Mouse (Mus musculus) T-helper 2 cell (primary cell): Measurements from ENCODE around the gene Pdap1.
"Not testable (repeated sequence)": the region's sequence is repeated elsewhere in the genome, so short reads cannot be mapped to it uniquely, and the experiment has no call there.

Source experiments
- in situ Hi-C: fragments of 300-600 bp; cut with MboI, MseI; formaldehyde crosslinking; loops from one replicate; pipeline ENCODE4 v1.15.1; 2025; ENCODE audit warnings: high pct_unique_total_duplicates

Gene Pdap1

GRCm38 (mm10) chr5:145139571-145140519, at the start of gene Pdap1, which contains the start of gene Bud31:
TSS of gene Pdap1 (minus strand) at chr5:145140238.
TSS of gene Bud31 (plus strand) at chr5:145140362.
- in situ Hi-C loops, result no loop called here

DNA sequence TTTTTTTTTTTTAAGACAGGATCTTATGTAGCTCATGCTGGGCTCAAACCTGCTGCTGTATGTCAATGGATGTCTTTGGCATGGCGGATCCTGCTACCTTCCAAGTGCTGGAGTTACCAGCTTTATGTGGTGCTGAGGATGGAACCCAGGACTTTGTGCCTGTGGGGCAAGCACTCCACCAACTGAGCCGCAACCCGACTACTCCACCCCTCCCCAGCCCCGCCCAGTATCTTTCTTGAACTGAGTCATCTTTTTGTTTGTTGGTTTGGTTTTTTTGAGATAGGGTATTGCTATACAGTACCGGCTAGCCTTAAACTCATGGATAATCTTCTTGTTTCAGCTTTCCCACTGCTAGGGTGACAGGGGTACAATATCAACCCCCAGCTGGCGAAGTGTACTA, 49.4 kb upstream of the Pdap1 start:
- in situ Hi-C loops, result no loop called here

GRCm38 (mm10) chr5:145185244-145185643, 45.2 kb upstream of the Pdap1 start:
- in situ Hi-C loops, result no loop called here

GRCm38 (mm10) chr5:145178461-145178980, 38.5 kb upstream of the Pdap1 start:
- in situ Hi-C loops, result no loop called here

DNA sequence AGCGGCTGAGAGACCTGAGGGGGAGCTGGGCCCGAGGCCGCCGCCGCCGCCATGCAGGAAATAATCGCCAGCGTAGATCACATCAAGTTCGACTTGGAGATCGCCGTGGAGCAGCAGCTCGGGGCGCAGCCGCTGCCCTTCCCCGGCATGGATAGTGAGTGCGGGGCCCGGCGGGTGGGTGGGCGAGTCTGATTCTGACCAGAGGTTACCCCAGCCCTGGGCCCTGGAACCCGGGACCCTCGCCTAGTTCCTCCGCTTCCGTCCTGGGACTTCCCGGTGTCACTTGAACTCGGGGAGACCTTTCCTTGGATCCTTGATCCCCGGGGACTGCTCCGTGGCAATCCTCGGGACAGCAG, 27.2 kb upstream of the Pdap1 start:
- in situ Hi-C loops, result loop anchor here (10.0 kb wide), 1 partner anchor 202 kb away; the partner anchor contains the start of gene Smurf1

DNA sequence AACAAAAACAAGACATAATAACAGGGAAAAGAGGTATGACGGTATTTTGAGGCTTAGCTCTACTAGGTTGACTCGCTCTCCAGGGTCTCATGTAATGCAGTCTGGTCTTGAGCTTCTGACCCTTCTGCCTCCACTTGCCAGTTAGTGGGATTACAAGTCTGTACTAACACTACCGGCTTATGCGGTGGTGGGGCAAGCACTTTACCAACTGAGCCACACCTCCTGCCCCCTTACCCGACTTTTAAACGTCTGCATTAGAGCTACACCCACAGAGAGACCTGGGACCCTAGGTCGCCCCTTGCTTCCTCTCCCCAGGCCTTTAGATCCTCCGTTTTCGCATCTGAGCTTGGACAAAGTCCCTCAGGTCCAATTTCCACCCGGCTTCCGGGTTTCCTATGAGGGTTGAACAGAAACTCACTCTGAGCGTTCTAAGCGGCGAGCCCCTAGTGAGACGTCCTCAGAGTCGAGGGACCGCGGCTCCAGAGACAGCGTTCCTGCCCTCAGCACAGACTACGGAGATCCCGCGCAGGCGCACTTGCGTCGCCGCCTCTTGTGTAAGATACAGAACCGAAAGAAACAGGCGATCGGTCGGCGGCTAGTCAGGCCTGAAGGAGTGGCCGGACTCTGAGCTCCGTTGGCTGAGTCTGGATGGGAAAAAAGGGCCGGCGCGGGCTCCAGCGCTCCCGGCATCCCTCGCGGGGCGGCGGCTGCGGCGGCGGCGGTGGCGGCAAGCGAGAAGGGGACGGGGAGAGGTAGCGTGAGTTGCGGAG, 26.7 kb upstream of the Pdap1 start, which contains the start of the genes Ptcd1 and Cpsf4:
TSS of gene Ptcd1 (minus strand) at position 573 of the 770 bp plus-strand sequence.
TSS of gene Cpsf4 (plus strand) at position 678 of the 770 bp plus-strand sequence.
- in situ Hi-C loops, result loop anchor here (10.0 kb wide), 1 partner anchor 202 kb away; the partner anchor contains the start of gene Smurf1

GRCm38 (mm10) chr5:145165184-145165583, 25.1 kb upstream of the Pdap1 start:
- in situ Hi-C loops, result loop anchor here (10.0 kb wide), 1 partner anchor 200 kb away; the partner anchor contains the start of gene Smurf1

DNA sequence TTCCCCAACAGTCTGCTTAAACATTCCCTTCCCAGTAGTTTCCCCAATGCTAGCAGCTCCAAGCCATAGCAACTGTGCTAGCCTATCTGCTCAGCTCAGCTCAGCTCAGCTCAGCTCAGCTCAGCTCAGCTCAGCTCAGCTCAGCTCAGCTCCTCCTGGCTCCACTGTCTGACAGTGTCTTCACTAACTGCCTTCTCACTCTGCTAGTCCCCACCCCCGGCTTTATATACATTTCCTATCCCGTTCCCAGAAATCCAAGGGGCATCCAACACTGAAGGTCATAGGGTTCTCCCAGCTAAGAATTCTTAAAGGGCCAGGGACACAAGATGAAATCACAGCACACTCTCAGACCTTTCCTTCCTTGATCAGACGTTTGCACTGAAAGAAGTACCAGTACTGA, 24.7 kb upstream of the Pdap1 start:
- in situ Hi-C loops, result loop anchor here (10.0 kb wide), 1 partner anchor 200 kb away; the partner anchor contains the start of gene Smurf1

DNA sequence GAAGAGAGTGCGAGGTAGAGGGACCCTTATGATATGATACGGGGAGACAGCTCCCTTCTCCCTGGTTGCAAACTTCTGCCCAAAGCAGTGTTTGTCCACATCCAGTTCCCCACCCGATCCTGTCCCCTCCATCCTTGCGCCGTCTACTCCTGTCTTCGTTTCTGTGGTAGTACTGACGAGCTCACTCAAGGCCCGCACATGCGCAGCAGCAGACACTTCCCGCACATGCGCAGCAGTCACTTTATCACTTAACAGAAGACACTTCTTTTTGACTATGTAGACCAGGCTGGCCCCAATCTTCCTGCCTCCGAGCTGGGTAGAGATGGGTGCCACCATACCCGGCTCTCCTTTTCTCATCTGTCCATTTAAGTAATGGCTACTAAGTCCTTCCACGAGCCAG, 21.3 kb upstream of the Pdap1 start:
- in situ Hi-C loops, result loop anchor here (10.0 kb wide), 1 partner anchor 197 kb away; the partner anchor contains the start of gene Smurf1

DNA sequence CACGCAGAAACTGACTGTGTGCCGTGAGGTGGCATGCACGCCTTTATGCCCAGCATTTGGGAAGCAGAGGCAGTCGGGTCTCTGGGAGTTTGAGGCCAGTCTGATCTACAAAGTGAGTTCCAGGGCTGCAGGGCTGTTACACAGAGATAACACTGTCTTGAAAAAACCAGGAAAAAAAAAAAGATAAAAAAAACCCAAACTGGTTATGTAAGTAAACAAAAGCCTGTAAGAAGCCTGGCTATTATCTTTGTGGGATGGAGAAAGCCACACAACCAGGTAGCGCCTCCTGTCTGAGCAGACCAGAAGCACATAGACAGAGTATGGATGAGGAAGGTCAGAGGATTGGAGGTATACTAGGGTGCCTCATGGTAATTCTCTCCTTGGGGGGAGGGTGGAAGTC, 12.7 kb upstream of the Pdap1 start:
- in situ Hi-C loops, result no loop called here

DNA sequence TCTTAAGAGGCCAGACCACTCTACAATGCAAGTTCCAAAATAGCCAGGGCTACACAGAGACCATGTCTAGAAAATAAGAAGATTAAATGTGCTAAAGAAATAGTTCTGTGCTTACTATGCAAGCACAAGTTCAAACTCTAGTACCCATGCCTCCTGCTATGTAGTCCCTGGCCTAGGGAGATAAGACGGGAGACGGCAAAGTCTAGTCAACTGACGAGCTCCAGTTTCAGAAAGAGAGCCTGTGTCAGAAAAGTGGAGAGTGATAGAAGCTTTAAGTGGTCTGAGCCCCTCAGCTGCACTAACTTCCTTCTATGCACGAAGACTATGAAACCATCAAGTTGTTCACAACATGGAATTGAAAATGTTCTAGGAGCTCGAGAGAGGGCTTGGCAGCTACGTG, 9.3 kb upstream of the Pdap1 start:
- in situ Hi-C loops, result no loop called here

DNA sequence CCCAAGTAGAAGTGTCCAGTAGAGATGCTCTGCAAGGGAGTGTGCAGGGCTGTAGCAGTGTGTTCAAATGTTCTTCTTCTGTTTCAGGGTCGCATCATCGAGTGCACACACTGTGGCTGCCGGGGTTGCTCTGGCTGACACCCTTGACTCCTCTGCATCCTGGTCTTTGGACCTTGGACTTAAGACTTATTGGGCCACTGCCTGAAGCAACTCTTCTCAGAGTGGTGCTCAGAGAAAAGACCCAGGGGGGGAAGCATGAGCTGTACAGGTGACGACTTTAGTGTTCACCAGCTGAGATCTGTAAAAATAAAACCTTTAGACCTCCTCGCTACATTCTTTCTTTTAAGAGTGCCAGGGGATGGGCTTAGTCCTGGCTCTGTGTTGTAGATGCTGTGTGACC, 7.7 kb upstream of the Pdap1 start:
- in situ Hi-C loops, result no loop called here

DNA sequence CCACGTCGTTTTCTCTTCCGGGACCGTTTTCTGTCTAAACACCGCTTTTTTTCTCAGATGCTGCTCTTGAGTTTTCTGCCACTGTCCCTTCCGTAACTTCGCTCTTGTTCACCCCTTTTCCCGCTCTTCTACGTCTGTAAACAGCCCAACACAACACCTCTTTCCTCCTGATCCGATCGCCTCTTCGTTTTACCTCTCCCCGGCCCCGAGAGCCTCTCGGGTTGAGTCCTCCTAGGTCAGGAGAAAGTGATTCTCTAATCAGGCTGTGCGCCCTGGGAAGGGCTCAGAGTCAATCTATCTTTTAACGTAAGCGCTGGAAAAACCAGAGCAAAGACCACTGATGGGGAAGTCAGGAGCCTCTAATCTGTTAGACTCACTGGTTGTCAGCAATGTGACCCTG, 573 bp upstream of the Pdap1 start:
- in situ Hi-C loops, result no loop called here

DNA sequence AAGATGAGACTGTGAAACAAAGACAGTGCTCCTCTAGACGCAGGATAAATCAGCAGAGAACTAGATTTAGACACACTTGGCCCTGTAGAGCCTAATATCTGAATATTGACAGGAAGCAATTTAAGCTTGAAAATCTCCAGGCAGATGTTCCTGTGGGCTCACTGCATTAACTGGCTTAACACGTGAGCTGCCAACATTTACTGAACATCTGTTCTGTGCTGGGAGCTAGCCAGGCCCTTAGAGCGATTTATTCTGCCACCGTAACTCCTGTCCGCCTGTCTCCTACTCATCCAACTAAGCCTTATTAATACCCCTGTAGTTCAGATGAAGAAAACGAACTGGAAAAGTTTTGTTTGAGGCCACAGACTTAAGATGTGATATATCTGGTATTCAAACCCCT, 1.2 kb downstream of the Pdap1 start:
- in situ Hi-C loops, result no loop called here

GRCm38 (mm10) chr5:145133275-145133674, 6.8 kb downstream of the Pdap1 start:
- in situ Hi-C loops, result not testable (repeated sequence)

DNA sequence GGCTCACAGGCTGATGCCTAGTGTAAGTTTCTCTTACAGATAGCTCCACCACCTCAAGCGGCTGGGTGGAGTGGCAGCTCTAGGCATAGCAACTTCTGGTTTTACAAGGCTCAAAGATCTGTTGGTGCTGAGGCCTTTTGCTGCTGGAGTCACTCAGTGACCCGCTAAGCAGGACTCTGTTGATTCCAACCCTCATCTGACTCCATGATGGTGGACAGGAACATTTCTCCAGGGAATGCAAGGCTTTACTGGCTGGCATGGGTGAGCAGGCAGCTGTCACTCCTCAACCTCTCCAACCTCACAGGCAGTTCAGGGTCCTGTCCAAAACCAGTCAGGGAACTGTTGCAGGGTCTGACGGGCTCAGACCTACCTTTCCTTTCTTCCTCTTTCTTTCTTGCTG, 9.0 kb downstream of the Pdap1 start:
- in situ Hi-C loops, result no loop called here

DNA sequence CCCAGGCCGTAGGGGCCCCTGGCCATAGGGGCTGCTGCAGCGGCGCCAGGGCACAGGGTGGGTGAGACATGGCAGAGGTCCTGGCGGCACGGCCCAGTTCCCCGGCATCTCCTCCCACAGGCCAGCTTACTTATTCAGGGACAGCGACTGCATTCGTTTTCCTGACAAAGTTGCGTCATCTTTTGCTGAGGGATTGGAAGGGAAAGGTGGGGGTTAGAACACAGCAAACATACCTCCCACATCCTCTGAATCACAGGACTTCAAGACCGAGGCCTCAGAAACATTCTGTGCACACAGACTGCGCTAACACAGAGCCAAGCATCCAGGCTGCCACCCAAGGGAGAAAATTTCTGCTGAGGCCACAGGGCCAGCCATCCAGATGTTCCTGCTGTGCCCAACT, 9.8 kb downstream of the Pdap1 start:
- in situ Hi-C loops, result no loop called here

DNA sequence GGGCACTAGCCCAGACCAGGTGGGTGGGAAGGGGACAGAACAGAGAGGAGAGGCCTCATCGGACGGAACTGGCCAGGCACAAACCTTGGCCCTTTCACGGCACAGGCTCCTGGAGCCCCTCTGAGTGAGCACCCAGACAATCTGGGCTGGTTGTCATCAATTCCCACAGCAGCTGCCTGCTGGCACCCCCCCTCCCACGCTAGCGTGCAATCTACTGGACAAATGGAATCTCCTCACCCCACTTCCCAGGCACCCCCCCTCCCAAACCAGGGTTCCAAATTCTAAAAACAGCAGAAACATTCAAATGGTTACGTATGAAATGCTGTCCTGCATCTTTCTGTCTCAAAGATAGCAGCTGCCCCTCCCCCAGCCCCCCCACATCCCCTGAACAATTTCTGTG, 10.3 kb downstream of the Pdap1 start:
- in situ Hi-C loops, result not testable (repeated sequence)

DNA sequence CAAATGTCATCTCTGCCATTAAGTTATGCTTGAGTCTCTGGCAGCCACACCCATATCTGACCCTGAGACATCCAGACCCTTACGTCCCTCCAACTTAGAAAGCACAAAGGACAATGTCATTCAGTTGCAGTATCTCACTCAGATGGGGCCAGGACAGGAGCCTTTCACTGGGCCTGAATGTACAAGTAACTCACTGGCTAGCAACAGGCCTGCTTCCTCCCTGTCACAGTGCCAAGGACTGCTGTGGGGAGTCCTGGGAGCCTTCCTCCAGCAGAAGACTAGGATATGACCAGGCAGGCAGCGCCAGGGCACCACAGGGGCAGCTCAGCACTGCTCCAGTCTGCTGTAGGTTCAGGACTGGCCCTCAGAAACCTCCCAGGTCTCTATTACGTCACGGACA, 10.9 kb downstream of the Pdap1 start:
- in situ Hi-C loops, result no loop called here

- in situ Hi-C loops, result no loop called here
Measured at GRCm38 (mm10) chr5:145126580-145126979, 13.5 kb downstream of the Pdap1 start.

- in situ Hi-C loops, result no loop called here
Measured at GRCm38 (mm10) chr5:145123396-145123795, 16.6 kb downstream of the Pdap1 start.

DNA sequence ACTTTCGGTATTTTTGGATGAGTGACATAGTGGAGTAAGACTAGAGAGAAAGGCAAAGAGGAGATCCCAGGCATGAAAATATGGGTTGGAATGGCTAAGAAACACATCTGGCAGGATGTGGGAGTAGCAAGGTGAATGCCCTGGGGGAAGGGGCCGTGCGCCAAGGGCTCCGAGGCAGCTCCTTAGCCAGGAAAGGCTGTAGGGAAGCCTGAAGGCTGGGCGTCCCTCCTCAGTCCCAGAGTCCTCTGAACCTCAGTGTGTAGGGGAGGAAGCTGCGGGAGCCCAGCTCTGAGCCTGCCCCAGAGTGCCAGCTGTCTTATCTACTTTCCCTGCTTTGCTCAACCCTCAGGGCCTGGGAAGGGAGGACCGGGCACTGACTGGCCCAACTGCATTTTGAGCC, 19.1 kb downstream of the Pdap1 start:
- in situ Hi-C loops, result no loop called here
